Mouse (Mus musculus) embryonic facial prominence, embryonic 13.5 days (tissue): Measurements from ENCODE around the gene Cryz. TPM values are rescaled to one million over a fixed set of nuclear protein-coding genes. Genes with fewer than 3 reads are reported as not detected.

ENCODE experiments used
- polyA plus RNA-seq: library from polyadenylated mRNA; unstranded; fragments of >200 nt; fragmentation: Nextera tagmentation; extraction: Ambion mirVana; gene quantifications from 2 replicates; pipeline ENCODE4 v1.2.1, GENCODE M21; 2015

Cryz gene
- polyA plus RNA-seq, 1 experiment from 2014 or later: 23.7 TPM

Other genes with a start within 250 kb of the Cryz start
- gene Tyw3, start 393 bp downstream of the Cryz start, polyA plus RNA-seq: 16.7 and 19.8 TPM in 2 replicates
- 0.06 and 0.17 TPM in 2 replicates for gene Erich3, start 67.1 kb downstream of the Cryz start, polyA plus RNA-seq